In genomic region chr13:44248401-44248800, GRCm38 (mm10) we compare ENCODE assay signal across 13 mouse cellular contexts.
A peak's percentile ranks its signal among the peaks of the same experiment; 100 is the strongest.
DNase-seq lines count a peak whose midpoint lies in the region; ATAC-seq lines count a peak whose summit lies in the region.
"Had no signal": no experiment of that assay in that cellular context is flagged by ENCODE, and none has a peak within 500 bp of the region (broad histone marks: within the 10 kb centered on the region; RNA-seq: fewer than 3 reads in every experiment).

No protein-coding gene starts in this region.

- H3K27ac ChIP-seq in heart, embryonic 15.5 days, result peak overlapping the region; percentile 92
- peak overlapping the region; percentile 62 for H3K27ac ChIP-seq in stomach, embryonic 16.5 days (ENCODE audit: low read length)
- H3K27ac ChIP-seq: hindbrain, embryonic 12.5 days; neural tube, embryonic 12.5 days had no signal

- peak; percentile 31; the same call in 1 of the 2 replicates for ATAC-seq in frontal cortex, adult (ENCODE audit: low TSS enrichment)
- no peak for ATAC-seq in megakaryocyte, adult 5-6 weeks (ENCODE audit: poor library complexity, severe bottlenecking)
- ATAC-seq in heart, embryonic 15.5 days (replicated peaks; ENCODE audit: insufficient number of reproducible peaks, insufficient read depth, low FRiP score, low read depth), result peak; percentile 86
- ATAC-seq in stomach, embryonic 16.5 days (ENCODE audit: insufficient read depth, low FRiP score), result peak; percentile 47

- H3K27me3 ChIP-seq in megakaryocyte, embryonic 14.5 days (replicated peaks), result no peaks in the 10 kb centered on the region
- H3K27me3 ChIP-seq in heart, embryonic 15.5 days, result no peaks in the 10 kb centered on the region
- no peaks in the 10 kb centered on the region for H3K27me3 ChIP-seq in stomach, embryonic 16.5 days (ENCODE audit: control insufficient read depth, insufficient read depth, low read length)
- H3K27me3 ChIP-seq: neural tube, embryonic 12.5 days had no signal

- H3K9me3 ChIP-seq in megakaryocyte, embryonic 14.5 days, result no peaks in the 10 kb centered on the region
- H3K9me3 ChIP-seq in heart, embryonic 15.5 days (replicated peaks), result no peaks in the 10 kb centered on the region
- H3K9me3 ChIP-seq in stomach, embryonic 16.5 days (replicated peaks; ENCODE audit: control insufficient read depth, low read length), result no peaks in the 10 kb centered on the region
- H3K9me3 ChIP-seq: hindbrain, embryonic 12.5 days; neural tube, embryonic 12.5 days had no signal

- 8% methylated on average over 8 of the region's 8 CpGs for WGBS in heart, embryonic 15.5 days
- WGBS in stomach, embryonic 16.5 days, result 16% methylated on average over 8 of the region's 8 CpGs

- H3K4me1 ChIP-seq in megakaryocyte, embryonic 14.5 days, result peaks cover 70% of the 10 kb centered on the region
- peaks cover 24% of the 10 kb centered on the region for H3K4me1 ChIP-seq in heart, embryonic 15.5 days (replicated peaks)
- H3K4me1 ChIP-seq in stomach, embryonic 16.5 days (ENCODE audit: control insufficient read depth, insufficient read depth, low read length), result peaks cover 8% of the 10 kb centered on the region; the same call in 1 of the 2 replicates
- H3K4me1 ChIP-seq: hindbrain, embryonic 12.5 days; neural tube, embryonic 12.5 days had no signal

- H3K4me2 ChIP-seq in heart, embryonic 15.5 days, result peak overlapping the region; percentile 35
- H3K4me2 ChIP-seq in stomach, embryonic 16.5 days (ENCODE audit: low read depth, low read length), result no peak overlapping the region
- H3K4me2 ChIP-seq: hindbrain, embryonic 12.5 days; neural tube, embryonic 12.5 days had no signal

- no peak for DNase-seq in frontal cortex, postnatal 10 days (ENCODE audit: low spot score in 2 of 2)
- DNase-seq in cerebellum, adult 11 months, result no peak
- no peak for DNase-seq in cerebellum, postnatal 10 days
- DNase-seq: cerebellum, postnatal 36 days; kidney, postnatal 14 days; thymus, postnatal 14 days had no signal

- no peaks in the 10 kb centered on the region for H3K36me3 ChIP-seq in megakaryocyte, embryonic 14.5 days (replicated peaks; ENCODE audit: low read length)
- H3K36me3 ChIP-seq in heart, embryonic 15.5 days, result no peaks in the 10 kb centered on the region
- H3K36me3 ChIP-seq in stomach, embryonic 16.5 days (ENCODE audit: control insufficient read depth, insufficient read depth, low read length), result no peaks in the 10 kb centered on the region
- H3K36me3 ChIP-seq: hindbrain, embryonic 12.5 days; neural tube, embryonic 12.5 days had no signal

- peak overlapping the region; percentile 7 for H3K4me3 ChIP-seq in megakaryocyte, embryonic 14.5 days (replicated peaks)
- H3K4me3 ChIP-seq in heart, embryonic 15.5 days, result no peak overlapping the region
- H3K4me3 ChIP-seq in stomach, embryonic 16.5 days (replicated peaks; ENCODE audit: low read length), result no peak overlapping the region
- H3K4me3 ChIP-seq: hindbrain, embryonic 12.5 days; neural tube, embryonic 12.5 days had no signal

- no peak overlapping the region for H3K9ac ChIP-seq in heart, embryonic 15.5 days
- no peak overlapping the region for H3K9ac ChIP-seq in stomach, embryonic 16.5 days (ENCODE audit: low read length)
- H3K9ac ChIP-seq: hindbrain, embryonic 12.5 days; neural tube, embryonic 12.5 days had no signal
